Mouse (Mus musculus) C2C12 (cell line): ENCODE results near the gene Calcrl. TPM values are rescaled to one million over a fixed set of nuclear protein-coding genes. Genes with fewer than 3 reads are reported as not detected.

Source experiments
- H3K27me3 ChIP-seq: one replicate; pipeline ENCODE4 v1.6.1; 2011; ENCODE audit not compliant: control insufficient read depth, insufficient read depth, insufficient read length
- H3K36me3 ChIP-seq: one replicate; pipeline ENCODE4 v1.6.1; 2011; ENCODE audit not compliant: control insufficient read depth, insufficient read depth
- H3K4me3 ChIP-seq: one replicate; pipeline ENCODE4 v1.5.1; 2011; ENCODE audit warnings: mild to moderate bottlenecking, control low read depth; ENCODE audit not compliant: poor library complexity, insufficient read depth, severe bottlenecking
- H3K79me2 ChIP-seq: one replicate; pipeline ENCODE4 v1.6.1; 2011; ENCODE audit not compliant: control insufficient read depth, insufficient read depth
- H3K79me3 ChIP-seq: one replicate; pipeline ENCODE4 v1.6.1; 2011; ENCODE audit warnings: low read depth, control low read depth
- H3ac ChIP-seq: one replicate; pipeline ENCODE3; 2011; ENCODE audit warnings: low read depth; ENCODE audit not compliant: control insufficient read depth, insufficient read length
- CEBPB ChIP-seq: IDR thresholded peaks from one replicate; pipeline ENCODE4 v1.6.1; 2011; ENCODE audit warnings: low read depth, mild to moderate bottlenecking, control low read depth, moderate library complexity
- CTCF ChIP-seq: IDR thresholded peaks from one replicate; pipeline ENCODE4 v1.5.1; 2011; ENCODE audit not compliant: control insufficient read depth, insufficient read depth, insufficient read length
- FOSL1 ChIP-seq: IDR thresholded peaks from one replicate; pipeline ENCODE4 v1.8.0; 2011; ENCODE audit warnings: mild to moderate bottlenecking, low read length; ENCODE audit not compliant: poor library complexity, insufficient read depth, severe bottlenecking
- MAX ChIP-seq: IDR thresholded peaks from one replicate; pipeline ENCODE4 v1.6.1; 2011; ENCODE audit warnings: mild to moderate bottlenecking, control low read depth
- MYOD1 ChIP-seq: IDR thresholded peaks from one replicate; pipeline ENCODE4 v1.6.1; 2011; ENCODE audit warnings: low read depth; ENCODE audit not compliant: control insufficient read depth, insufficient read length
- MYOG ChIP-seq: IDR thresholded peaks from one replicate; pipeline ENCODE4 v1.6.1; 2011; ENCODE audit not compliant: control insufficient read depth, insufficient read length; ENCODE audit errors: extremely low read depth
- USF1 ChIP-seq: IDR thresholded peaks from one replicate; pipeline ENCODE4 v1.6.1; 2011; ENCODE audit warnings: low read depth, mild to moderate bottlenecking, control low read depth, moderate library complexity
- polyA plus RNA-seq: library from polyadenylated mRNA; unstranded; fragments of >200 nt; fragmentation: generic; extraction: Trizol; gene quantifications from one replicate; pipeline ENCODE4 v1.2.1, GENCODE M21; 2012; ENCODE audit warnings: missing spikeins

Calcrl gene
- polyA plus RNA-seq, 1 experiment: 3.8 TPM

DNA sequence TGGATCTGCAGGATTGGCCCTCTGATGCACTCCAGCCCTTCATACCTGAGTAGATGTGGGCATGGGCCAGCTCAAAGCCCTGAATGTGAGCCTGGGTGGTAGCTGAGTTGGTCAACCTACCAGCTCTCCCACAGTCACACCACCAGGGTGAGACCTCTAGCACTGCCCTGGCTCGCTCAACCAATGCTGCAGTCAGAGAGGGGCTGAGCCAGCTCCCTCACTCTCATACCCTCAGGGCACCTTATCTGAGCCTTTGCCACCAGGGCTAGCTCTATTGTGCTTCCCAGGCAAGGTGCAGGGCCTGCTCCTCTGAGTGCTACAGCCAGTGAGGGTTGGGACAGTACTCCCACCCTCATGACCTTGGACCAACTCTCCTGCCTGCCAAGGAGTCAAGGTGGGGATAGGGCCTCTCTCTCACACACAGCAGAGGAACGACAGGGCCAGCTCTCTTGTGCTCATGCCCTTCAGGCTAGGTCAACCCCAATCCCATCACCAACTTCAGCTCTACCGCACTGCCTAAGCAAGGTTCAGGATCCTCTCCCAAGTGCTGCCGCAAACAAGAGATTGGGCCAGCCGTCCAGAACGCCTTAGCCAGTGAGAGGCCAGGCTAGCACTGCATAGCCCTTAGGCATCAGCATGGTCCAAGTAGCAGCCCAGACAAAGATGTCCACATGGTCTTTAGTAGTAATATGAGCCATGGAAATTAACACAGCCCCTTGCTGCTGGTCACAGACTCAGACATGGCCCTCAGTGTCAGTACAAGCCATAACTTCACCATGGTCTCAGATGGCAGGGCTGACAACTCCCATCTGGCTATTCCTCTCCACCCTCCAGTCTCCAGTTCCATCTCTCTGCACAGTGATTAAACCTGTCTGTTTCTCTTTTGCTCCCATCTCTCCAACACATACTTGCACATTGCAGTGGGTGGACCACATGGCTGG lies 62.2 kb downstream of the Calcrl start:
- H3K79me2 ChIP-seq: no peaks in the 10 kb centered on the region
- no peak overlapping the region for H3K4me3 ChIP-seq
- H3K36me3 ChIP-seq: no peaks in the 10 kb centered on the region
- TF ChIP-seq CEBPB: no peak
- no peak for TF ChIP-seq FOSL1
- no peak for TF ChIP-seq MYOD1
- TF ChIP-seq CTCF: no peak
- TF ChIP-seq MYOG: no peak
- TF ChIP-seq USF1: no peak
- TF ChIP-seq MAX: no peak
- H3K27me3 ChIP-seq: no peaks in the 10 kb centered on the region
- no peaks in the 10 kb centered on the region for H3K79me3 ChIP-seq
- no peak overlapping the region for H3ac ChIP-seq

DNA sequence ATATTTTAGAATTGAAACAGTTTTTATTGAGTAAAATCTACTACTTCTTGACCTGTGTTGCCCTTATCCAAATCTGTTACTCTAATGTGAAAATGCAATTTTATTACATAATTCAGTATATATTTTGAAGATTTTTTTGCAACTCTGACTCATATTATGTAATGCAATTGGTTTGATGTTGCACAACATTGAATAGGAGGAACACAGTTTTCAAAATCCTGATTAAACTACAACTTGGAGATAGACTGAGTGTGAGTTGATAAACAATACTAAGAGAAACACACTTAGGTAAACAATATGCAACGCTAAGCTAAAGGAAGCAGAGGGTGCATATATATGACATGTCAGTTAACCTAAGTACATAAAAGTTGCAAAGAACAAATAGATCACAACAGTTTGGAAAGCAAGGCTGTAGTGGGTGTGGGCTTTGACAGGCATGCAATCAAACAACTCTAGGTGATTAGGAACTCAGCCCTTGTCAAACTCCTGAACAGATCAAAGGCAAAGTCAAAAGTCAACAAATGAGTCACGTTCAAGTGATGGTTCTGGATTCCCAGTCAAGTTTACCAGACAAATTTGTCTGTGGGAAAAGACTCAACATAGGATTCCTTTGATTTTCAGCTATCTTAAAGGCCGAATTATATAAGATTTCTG lies 66.4 kb downstream of the Calcrl start:
- Histone ChIP-seq H3K36me3 (no peaks in the 10 kb centered on the region), H3K4me3 (no peak overlapping the region), H3K27me3 (no peaks in the 10 kb centered on the region), H3K79me3 (no peaks in the 10 kb centered on the region), H3ac (no peak overlapping the region), H3K79me2 (no peaks in the 10 kb centered on the region)
- no peak for TF ChIP-seq MYOG
- TF ChIP-seq CEBPB: no peak
- no peak for TF ChIP-seq MAX
- no peak for TF ChIP-seq CTCF
- TF ChIP-seq USF1: no peak
- no peak for TF ChIP-seq FOSL1
- no peak for TF ChIP-seq MYOD1

DNA sequence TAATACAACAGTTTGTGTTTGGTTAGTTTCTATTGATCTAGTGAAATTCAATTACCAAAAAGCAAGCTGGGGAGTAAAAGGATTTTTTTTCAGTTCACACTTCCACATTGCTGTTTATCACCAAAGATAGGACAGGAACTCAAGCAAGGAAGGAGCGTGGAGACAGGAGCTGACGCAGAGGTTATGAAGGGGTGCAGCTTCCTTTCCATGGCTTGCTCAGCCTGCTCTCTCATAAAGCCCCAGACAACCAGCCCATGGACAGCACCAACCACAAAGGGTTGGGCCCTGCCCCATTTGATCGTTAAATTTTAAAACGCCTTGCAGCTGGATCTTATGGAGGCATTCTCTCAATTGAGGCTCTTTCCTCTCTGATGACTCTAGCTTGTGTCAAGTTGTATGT lies 69.9 kb downstream of the Calcrl start:
- Histone ChIP-seq H3K4me3 (no peak overlapping the region), H3K79me3 (no peaks in the 10 kb centered on the region), H3K36me3 (no peaks in the 10 kb centered on the region), H3K79me2 (no peaks in the 10 kb centered on the region), H3K27me3 (no peaks in the 10 kb centered on the region), H3ac (no peak overlapping the region)
- TF ChIP-seq USF1: no peak
- TF ChIP-seq MAX: no peak
- TF ChIP-seq MYOD1: no peak
- no peak for TF ChIP-seq MYOG

GRCm38 (mm10) chr2:84347376-84347775 lies 77.8 kb downstream of the Calcrl start:
- Histone ChIP-seq H3K79me2 (no peaks in the 10 kb centered on the region), H3K4me3 (no peak overlapping the region), H3K36me3 (peaks cover 6% of the 10 kb centered on the region), H3K79me3 (no peaks in the 10 kb centered on the region), H3K27me3 (no peaks in the 10 kb centered on the region), H3ac (no peak overlapping the region)
- TF ChIP-seq CEBPB (no peak), CTCF (no peak), MYOD1 (no peak), USF1 (no peak), MAX (no peak), MYOG (no peak), FOSL1 (no peak)

GRCm38 (mm10) chr2:84343756-84344155 lies 81.5 kb downstream of the Calcrl start:
- Histone ChIP-seq H3ac (no peak overlapping the region), H3K4me3 (no peak overlapping the region), H3K27me3 (no peaks in the 10 kb centered on the region), H3K79me2 (no peaks in the 10 kb centered on the region), H3K36me3 (peaks cover 6% of the 10 kb centered on the region), H3K79me3 (no peaks in the 10 kb centered on the region)
- TF ChIP-seq MAX (no peak), CTCF (no peak), USF1 (no peak)
